Mouse (Mus musculus): Measurements from ENCODE around the gene Nr0b2. TPM values are rescaled to one million over a fixed set of nuclear protein-coding genes. Genes with fewer than 3 reads are reported as not detected.
"Not testable (repeated sequence)": the region's sequence is repeated elsewhere in the genome, so short reads cannot be mapped to it uniquely, and the experiment has no call there.

The Nr0b2 gene
- polyA plus RNA-seq (2012; ENCODE audit: insufficient read depth, insufficient read length, low replicate concordance, missing spikeins), result not detected in 2 replicates

DNA sequence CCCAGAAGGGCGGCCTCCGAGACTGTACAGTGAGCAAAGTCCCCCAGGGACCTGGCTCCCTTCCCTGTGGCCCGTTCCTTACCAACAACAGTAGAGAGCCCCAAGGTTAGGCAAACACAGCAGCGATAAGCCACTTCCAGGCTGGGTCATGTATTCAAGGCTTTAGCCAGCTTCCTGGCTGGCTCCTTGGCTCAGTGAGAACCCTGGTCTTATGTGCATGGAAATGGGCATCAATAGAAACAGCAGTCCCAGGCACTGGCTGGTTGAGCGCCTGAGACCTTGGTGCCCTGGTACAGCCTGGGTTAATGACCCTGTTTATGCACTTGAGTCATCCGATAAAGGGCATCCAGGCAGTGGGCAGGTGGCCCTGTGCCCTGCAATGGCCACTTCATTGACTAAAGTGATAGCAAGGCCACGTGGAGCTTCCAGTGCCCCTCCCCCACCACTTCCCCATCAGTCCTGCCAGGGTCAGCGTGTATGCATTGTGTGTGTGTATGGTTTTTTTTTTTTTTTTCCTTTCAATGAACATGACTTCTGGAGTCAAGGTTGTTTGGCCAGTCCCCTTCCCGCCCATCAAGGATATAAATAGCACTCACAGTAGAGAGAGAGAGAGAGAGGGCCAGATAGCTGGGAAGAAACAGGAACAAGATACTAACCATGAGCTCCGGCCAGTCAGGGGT lies at the start of gene Nr0b2:
TSS of gene Nr0b2 (plus strand) at position 609 of the 680 bp plus-strand sequence.
- WGBS, result 72% methylated on average over 10 of the region's 10 CpGs

GRCm38 (mm10) chr4:133504300-133504699 lies 48.9 kb upstream of the Nr0b2 start:
- H3K4me3 ChIP-seq (ENCODE audit: insufficient read depth, low read depth, low read length), result no peak overlapping the region
- no peak overlapping the region for H3K27ac ChIP-seq (ENCODE audit: insufficient read depth, low read depth, low read length)
- peaks cover 8% of the 10 kb centered on the region for H3K4me1 ChIP-seq (ENCODE audit: control insufficient read depth, insufficient read depth, low read length)
- TF ChIP-seq POLR2A (IDR thresholded peaks at IDR 0.05; ENCODE audit: insufficient read depth, low read depth, low read length), result no peak
- no peak for TF ChIP-seq CTCF (IDR thresholded peaks at IDR 0.05; ENCODE audit: insufficient read depth, low read depth, low read length)
- 45% methylated on average over 5 of the region's 5 CpGs for WGBS

More for the DNA sequence above, at the start of gene Nr0b2:
- H3K4me1 ChIP-seq (ENCODE audit: control insufficient read depth, insufficient read depth, low read length), result no peaks in the 10 kb centered on the region
- no peak within 1 kb of the TSS for H3K4me3 ChIP-seq (ENCODE audit: insufficient read depth, low read depth, low read length)
- TF ChIP-seq CTCF (IDR thresholded peaks at IDR 0.05; ENCODE audit: insufficient read depth, low read depth, low read length) (no peak), POLR2A (IDR thresholded peaks at IDR 0.05; ENCODE audit: insufficient read depth, low read depth, low read length) (no peak)
- no peak within 1 kb of the TSS for H3K27ac ChIP-seq (ENCODE audit: insufficient read depth, low read depth, low read length)

DNA sequence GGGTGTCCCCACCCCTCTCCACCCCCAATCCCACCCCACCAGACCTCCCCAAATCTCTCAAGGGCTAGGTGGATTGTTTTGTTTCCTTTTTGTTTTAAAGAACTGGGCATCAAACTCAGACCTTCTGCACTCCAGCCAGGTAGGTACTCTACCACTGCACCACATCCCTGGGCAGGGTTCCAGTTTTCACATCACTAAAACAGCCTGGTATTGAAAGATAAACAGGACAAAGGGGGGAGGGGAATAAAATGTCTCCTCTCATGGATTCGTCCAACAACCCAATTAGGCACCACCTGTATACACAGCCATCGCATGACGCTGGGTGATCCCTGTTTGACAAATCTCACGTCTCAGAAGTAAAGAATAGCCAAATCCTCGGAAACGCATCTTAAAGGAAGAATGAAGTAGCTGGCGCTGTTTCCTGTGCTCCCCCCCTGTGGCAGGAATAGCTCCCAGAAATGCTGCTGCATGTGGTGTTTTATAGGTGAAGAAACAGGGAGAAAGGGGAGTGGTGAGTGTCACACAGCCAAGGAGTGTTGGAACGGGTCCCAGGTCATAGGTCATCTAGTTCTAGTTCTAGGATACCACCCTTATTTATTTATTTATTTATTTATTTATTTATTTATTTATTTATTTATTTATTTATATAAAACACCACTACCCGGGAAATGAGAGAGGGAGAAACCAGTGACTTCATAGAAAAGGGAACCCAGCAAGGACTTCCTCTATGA lies 48.3 kb upstream of the Nr0b2 start:
- peaks cover 8% of the 10 kb centered on the region for H3K4me1 ChIP-seq (ENCODE audit: control insufficient read depth, insufficient read depth, low read length)
- TF ChIP-seq POLR2A (IDR thresholded peaks at IDR 0.05; ENCODE audit: insufficient read depth, low read depth, low read length) (no peak), CTCF (IDR thresholded peaks at IDR 0.05; ENCODE audit: insufficient read depth, low read depth, low read length) (no peak)
- H3K27ac ChIP-seq (ENCODE audit: insufficient read depth, low read depth, low read length), result no peak overlapping the region
- 56% methylated on average over 9 of the region's 9 CpGs for WGBS
- no peak overlapping the region for H3K4me3 ChIP-seq (ENCODE audit: insufficient read depth, low read depth, low read length)

DNA sequence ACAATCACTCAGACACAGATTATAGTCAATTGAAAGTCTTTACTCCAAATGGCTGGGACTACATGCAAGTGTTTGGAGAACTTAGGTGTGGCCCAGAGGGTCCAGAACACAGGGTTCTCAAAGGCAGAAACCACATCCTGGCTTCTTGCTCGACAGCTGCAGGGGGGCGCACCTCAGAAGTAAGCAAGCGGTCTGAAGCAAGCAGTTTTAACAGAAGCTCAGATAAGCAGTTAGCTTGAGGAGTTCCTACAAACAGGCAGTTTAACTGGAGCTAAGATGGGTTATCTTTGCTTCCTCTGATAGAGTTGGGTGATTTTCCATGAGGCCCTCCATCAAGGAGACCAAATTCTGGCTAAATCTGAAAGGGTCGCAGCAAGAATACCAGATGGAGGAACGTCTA lies 46.6 kb upstream of the Nr0b2 start:
- peaks cover 2% of the 10 kb centered on the region for H3K4me1 ChIP-seq (ENCODE audit: control insufficient read depth, insufficient read depth, low read length)
- 84% methylated on average over 5 of the region's 5 CpGs for WGBS
- TF ChIP-seq POLR2A (IDR thresholded peaks at IDR 0.05; ENCODE audit: insufficient read depth, low read depth, low read length) (no peak), CTCF (IDR thresholded peaks at IDR 0.05; ENCODE audit: insufficient read depth, low read depth, low read length) (no peak)

DNA sequence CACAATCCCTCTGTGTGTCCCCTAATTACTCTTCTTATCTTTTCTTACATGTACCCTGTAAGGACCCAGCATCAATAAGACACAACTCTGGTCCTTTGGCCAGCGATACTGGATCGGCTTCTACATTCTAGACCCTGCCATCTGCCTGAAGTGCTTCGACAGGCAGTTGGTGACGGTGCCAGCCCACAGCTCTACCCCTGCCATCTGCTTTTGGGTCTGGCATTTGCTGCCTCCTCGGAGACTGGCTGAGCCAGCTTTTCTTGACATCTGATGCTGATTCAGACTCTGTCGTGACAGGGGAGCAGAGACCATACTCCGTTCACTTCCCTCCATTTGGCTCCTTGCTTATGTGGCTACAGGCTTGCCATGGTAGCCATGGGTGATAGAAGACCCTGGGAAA lies 44.2 kb upstream of the Nr0b2 start:
- H3K4me3 ChIP-seq (ENCODE audit: insufficient read depth, low read depth, low read length), result no peak overlapping the region
- WGBS, result 42% methylated on average over 7 of the region's 7 CpGs
- H3K4me1 ChIP-seq (ENCODE audit: control insufficient read depth, insufficient read depth, low read length), result no peaks in the 10 kb centered on the region
- no peak overlapping the region for H3K27ac ChIP-seq (ENCODE audit: insufficient read depth, low read depth, low read length)
- TF ChIP-seq POLR2A (IDR thresholded peaks at IDR 0.05; ENCODE audit: insufficient read depth, low read depth, low read length), result no peak
- TF ChIP-seq CTCF (IDR thresholded peaks at IDR 0.05; ENCODE audit: insufficient read depth, low read depth, low read length), result no peak

More for the DNA sequence above, 46.6 kb upstream of the Nr0b2 start:
- Histone ChIP-seq H3K27ac (ENCODE audit: insufficient read depth, low read depth, low read length) (no peak overlapping the region), H3K4me3 (ENCODE audit: insufficient read depth, low read depth, low read length) (no peak overlapping the region)

GRCm38 (mm10) chr4:133511050-133511449 lies 42.1 kb upstream of the Nr0b2 start:
- H3K4me1 ChIP-seq (ENCODE audit: control insufficient read depth, insufficient read depth, low read length), result no peaks in the 10 kb centered on the region
- WGBS, result 84% methylated on average over 5 of the region's 5 CpGs
- no peak overlapping the region for H3K27ac ChIP-seq (ENCODE audit: insufficient read depth, low read depth, low read length)
- TF ChIP-seq POLR2A (IDR thresholded peaks at IDR 0.05; ENCODE audit: insufficient read depth, low read depth, low read length) (no peak), CTCF (IDR thresholded peaks at IDR 0.05; ENCODE audit: insufficient read depth, low read depth, low read length) (no peak)
- no peak overlapping the region for H3K4me3 ChIP-seq (ENCODE audit: insufficient read depth, low read depth, low read length)

DNA sequence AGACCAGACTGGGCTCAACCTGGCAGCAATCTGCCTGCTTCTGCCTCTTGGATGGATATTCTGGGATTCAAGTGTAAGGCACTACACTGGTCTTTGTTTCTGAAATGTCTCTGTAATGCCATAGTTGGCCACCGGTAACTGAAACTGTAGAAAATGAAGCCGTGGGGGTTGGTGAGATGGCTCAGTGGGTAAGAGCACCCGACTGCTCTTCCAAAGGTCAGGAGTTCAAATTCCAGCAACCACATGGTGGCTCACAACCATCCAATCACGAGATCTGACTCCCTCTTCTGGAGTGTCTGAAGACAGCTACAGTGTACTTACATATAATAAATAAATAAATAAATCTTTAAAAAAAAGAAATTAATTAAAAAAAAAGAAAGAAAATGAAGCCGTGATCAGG lies 40.7 kb upstream of the Nr0b2 start:
- 64% methylated on average over 5 of the region's 5 CpGs for WGBS
- H3K4me1 ChIP-seq (ENCODE audit: control insufficient read depth, insufficient read depth, low read length); H3K27ac ChIP-seq (ENCODE audit: insufficient read depth, low read depth, low read length): not testable (repeated sequence)

GRCm38 (mm10) chr4:133512972-133513371 lies 40.2 kb upstream of the Nr0b2 start:
- 8% methylated on average over 8 of the region's 8 CpGs for WGBS
- no peak overlapping the region for H3K4me3 ChIP-seq (ENCODE audit: insufficient read depth, low read depth, low read length)
- TF ChIP-seq POLR2A (IDR thresholded peaks at IDR 0.05; ENCODE audit: insufficient read depth, low read depth, low read length), result no peak
- peak; percentile 54; the same call in 1 of the 2 replicates for TF ChIP-seq CTCF (IDR thresholded peaks at IDR 0.05; ENCODE audit: insufficient read depth, low read depth, low read length)
- no peak overlapping the region for H3K27ac ChIP-seq (ENCODE audit: insufficient read depth, low read depth, low read length)
- no peaks in the 10 kb centered on the region for H3K4me1 ChIP-seq (ENCODE audit: control insufficient read depth, insufficient read depth, low read length)

More for the DNA sequence above, 40.7 kb upstream of the Nr0b2 start:
- H3K4me3 ChIP-seq (ENCODE audit: insufficient read depth, low read depth, low read length), result not testable (repeated sequence)

GRCm38 (mm10) chr4:133518601-133519368 lies 34.4 kb upstream of the Nr0b2 start, which contains the start of gene Kdf1:
TSS of gene Kdf1 (plus strand) at chr4:133518963.
- Histone ChIP-seq H3K4me3 (ENCODE audit: insufficient read depth, low read depth, low read length) (no peak within 1 kb of the TSS), H3K27ac (ENCODE audit: insufficient read depth, low read depth, low read length) (no peak within 1 kb of the TSS), H3K4me1 (ENCODE audit: control insufficient read depth, insufficient read depth, low read length) (peaks cover 3% of the 10 kb centered on the region; the same call in 1 of the 2 replicates)
- WGBS, result 8% methylated on average over 67 of the region's 69 CpGs
- TF ChIP-seq CTCF (IDR thresholded peaks at IDR 0.05; ENCODE audit: insufficient read depth, low read depth, low read length) (no peak), POLR2A (IDR thresholded peaks at IDR 0.05; ENCODE audit: insufficient read depth, low read depth, low read length) (no peak)

All from olfactory bulb, adult 2 months (tissue).